Mouse (Mus musculus) thymus, adult 2 months (tissue): ENCODE measurements at regions not wholly inside any gene's neighbourhood (a gene's known extent, or its start where the extent isn't known, plus 50 kb on each side); places are given as distances from the start of the nearest gene placed in this dataset.

Experiments used
- CTCF ChIP-seq: fragments of 200-500 bp; IDR thresholded peaks from 2 replicates; pipeline ENCODE4 v1.5.1; 2012; ENCODE audit warnings: mild to moderate bottlenecking, control low read depth, low read length, moderate library complexity, borderline replicate concordance; ENCODE audit not compliant: control insufficient read depth, poor library complexity, insufficient read depth; ENCODE audit errors: extremely low read depth
- POLR2A ChIP-seq: fragments of 200-500 bp; IDR thresholded peaks from 2 replicates; pipeline ENCODE4 v1.6.1; 2012; ENCODE audit warnings: mild to moderate bottlenecking, low read length, control low read depth, moderate library complexity; ENCODE audit not compliant: control insufficient read depth, poor library complexity, insufficient read depth; ENCODE audit errors: extremely low read depth

DNA sequence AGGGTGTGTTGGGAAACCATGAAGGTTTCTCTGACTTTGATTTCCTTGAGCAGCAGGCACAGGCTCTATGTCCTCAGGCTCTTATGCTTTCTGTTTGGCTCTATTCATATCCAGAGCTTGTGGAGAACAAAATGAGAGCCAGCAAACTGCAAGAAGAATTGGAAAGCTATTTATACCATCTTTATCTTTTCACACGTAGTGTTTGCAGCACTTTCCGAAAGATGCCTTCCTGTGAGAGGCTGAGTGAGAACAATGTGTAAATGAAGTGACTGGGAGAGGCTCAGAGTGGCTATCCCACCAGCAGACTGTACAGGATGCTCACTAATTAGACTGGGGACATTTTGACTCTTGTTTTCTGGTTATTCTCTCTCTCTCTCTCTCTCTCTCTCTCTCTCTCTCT, 177.3 kb upstream of the Ift57 start:
- TF ChIP-seq CTCF (no peak), POLR2A (no peak)
